Mouse (Mus musculus) layer of hippocampus, adult 9-10 months (tissue): ENCODE measurements at regions not wholly inside any gene's neighbourhood (a gene's known extent, or its start where the extent isn't known, plus 50 kb on each side); places are given as distances from the start of the nearest gene placed in this dataset.

Experiments
- DNase-seq: peaks from one replicate; pipeline ENCODE4 v3.0.0; 2022; ENCODE audit warnings: low spot score

- DNase-seq, result no peak
These were observed 296.4 kb downstream of the Gm16223 start for GRCm38 (mm10) chr5:42364116-42364515.

GRCm38 (mm10) chr5:42387959-42388358, 320.2 kb downstream of the Gm16223 start:
- no peak for DNase-seq

GRCm38 (mm10) chr5:42396695-42397094, 328.9 kb downstream of the Gm16223 start:
- no peak for DNase-seq

- DNase-seq, result no peak
These were observed 342.2 kb downstream of the Gm16223 start for GRCm38 (mm10) chr5:42409981-42410380.

- peak; percentile 6 for DNase-seq
These were observed 344.5 kb downstream of the Gm16223 start for GRCm38 (mm10) chr5:42412296-42412695.

GRCm38 (mm10) chr5:42425902-42426301, 358.1 kb downstream of the Gm16223 start:
- no peak for DNase-seq

GRCm38 (mm10) chr5:42433147-42433546, 365.4 kb downstream of the Gm16223 start:
- no peak for DNase-seq

- no peak for DNase-seq
These were observed 380.9 kb downstream of the Gm16223 start for GRCm38 (mm10) chr5:42448644-42449043.

- no peak for DNase-seq
These were observed 381.8 kb downstream of the Gm16223 start for GRCm38 (mm10) chr5:42449581-42449980.

- no peak for DNase-seq
These were observed 385.9 kb downstream of the Gm16223 start for GRCm38 (mm10) chr5:42453707-42454106.

GRCm38 (mm10) chr5:42461195-42461594, 393.4 kb downstream of the Gm16223 start:
- no peak for DNase-seq

GRCm38 (mm10) chr5:42464814-42465213, 397.1 kb downstream of the Gm16223 start:
- no peak for DNase-seq

GRCm38 (mm10) chr5:42473493-42473892, 405.7 kb downstream of the Gm16223 start:
- DNase-seq, result no peak

GRCm38 (mm10) chr5:42502124-42502801, 434.5 kb downstream of the Gm16223 start:
- DNase-seq, result no peak

- DNase-seq, result no peak
These were observed 435.0 kb downstream of the Gm16223 start for GRCm38 (mm10) chr5:42502802-42503136.

GRCm38 (mm10) chr5:42509200-42509599, 441.4 kb downstream of the Gm16223 start:
- no peak for DNase-seq

GRCm38 (mm10) chr5:42523116-42524113, 455.7 kb downstream of the Gm16223 start:
- DNase-seq, result peak; percentile 26

- DNase-seq, result no peak
These were observed 457.7 kb downstream of the Gm16223 start for GRCm38 (mm10) chr5:42525431-42525830.

GRCm38 (mm10) chr5:42560537-42560936, 492.8 kb downstream of the Gm16223 start:
- no peak for DNase-seq

GRCm38 (mm10) chr5:42563406-42563805, 495.6 kb downstream of the Gm16223 start:
- DNase-seq, result no peak

- DNase-seq, result peak; percentile 35
These were observed 508.2 kb downstream of the Gm16223 start for GRCm38 (mm10) chr5:42575971-42576370.

- no peak for DNase-seq
These were observed 510.6 kb downstream of the Gm16223 start for GRCm38 (mm10) chr5:42578208-42578844.

- no peak for DNase-seq
These were observed 552.9 kb downstream of the Gm16223 start for GRCm38 (mm10) chr5:42620698-42621097.
